Mouse (Mus musculus): ENCODE results near the gene Iba57. TPM values are rescaled to one million over a fixed set of nuclear protein-coding genes. Genes with fewer than 3 reads are reported as not detected.
"Not testable (repeated sequence)": the region's sequence is repeated elsewhere in the genome, so short reads cannot be mapped to it uniquely, and the experiment has no call there.

The Iba57 gene
- total RNA-seq (2021) = 18.3 and 19.4 TPM in 2 replicates
- long read RNA-seq, experiment 1, full-length matches to known transcripts = 2 of 4 reads
- long read RNA-seq, experiment 1, partial matches to known transcripts = 0 of 4 reads
- long read RNA-seq, experiment 1, other reads (novel, unspliced or antisense) = 2 of 4 reads
- long read RNA-seq, experiment 2, full-length matches to known transcripts = 1 of 8 reads
- long read RNA-seq, experiment 2, partial matches to known transcripts = 1 of 8 reads
- long read RNA-seq, experiment 2, other reads (novel, unspliced or antisense) = 6 of 8 reads

DNA sequence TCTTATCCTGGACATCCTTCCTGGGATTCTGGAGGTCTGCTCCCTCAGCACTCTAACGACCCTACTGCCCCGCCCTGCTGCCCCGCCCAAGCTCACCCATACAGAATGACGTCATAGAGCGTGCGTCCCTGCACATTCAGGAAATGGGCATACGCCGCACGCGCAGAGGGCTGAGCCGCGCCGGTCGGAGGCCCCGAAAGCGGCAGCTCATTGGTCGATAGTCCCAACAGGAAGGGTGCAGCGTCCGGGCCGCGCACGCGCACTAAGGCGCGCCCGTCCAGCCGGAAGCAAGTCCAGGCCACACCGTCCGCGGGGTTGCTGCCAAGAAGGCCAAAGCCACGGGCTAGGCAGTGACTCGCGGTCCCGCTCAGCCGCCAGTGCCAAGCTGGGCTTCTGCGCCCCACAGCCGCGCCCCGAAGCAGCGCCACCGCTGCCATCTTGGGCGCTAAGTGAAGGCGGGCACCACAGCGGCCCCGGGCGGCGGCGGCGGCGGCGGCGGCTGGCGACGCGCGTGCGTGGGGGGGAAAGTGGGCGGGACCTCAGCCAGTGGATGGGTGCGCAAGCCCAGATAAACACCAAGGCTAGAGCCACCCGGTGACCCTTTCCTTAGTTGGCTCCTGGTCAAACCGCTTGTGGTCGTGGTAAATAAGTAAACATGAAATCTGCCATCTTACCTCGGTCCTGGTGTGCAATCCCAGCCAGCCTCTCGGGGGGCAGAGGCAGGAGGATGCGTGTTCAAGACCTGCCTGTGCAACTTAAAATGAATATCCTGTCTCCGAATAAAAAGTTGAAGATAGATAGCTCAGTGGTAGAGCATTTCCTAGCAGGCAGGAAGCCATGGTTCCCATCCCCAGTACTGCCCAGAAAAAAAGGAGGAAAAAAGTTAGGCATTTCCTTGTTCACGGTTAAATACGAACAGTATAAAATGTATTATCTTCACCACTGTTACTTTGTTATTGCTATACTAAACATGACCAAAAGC lies at the start of gene Iba57:
Iba57 (minus strand) TSS at position 485 of the 982 bp plus-strand sequence.
- DNase-seq = peak; percentile 98

DNA sequence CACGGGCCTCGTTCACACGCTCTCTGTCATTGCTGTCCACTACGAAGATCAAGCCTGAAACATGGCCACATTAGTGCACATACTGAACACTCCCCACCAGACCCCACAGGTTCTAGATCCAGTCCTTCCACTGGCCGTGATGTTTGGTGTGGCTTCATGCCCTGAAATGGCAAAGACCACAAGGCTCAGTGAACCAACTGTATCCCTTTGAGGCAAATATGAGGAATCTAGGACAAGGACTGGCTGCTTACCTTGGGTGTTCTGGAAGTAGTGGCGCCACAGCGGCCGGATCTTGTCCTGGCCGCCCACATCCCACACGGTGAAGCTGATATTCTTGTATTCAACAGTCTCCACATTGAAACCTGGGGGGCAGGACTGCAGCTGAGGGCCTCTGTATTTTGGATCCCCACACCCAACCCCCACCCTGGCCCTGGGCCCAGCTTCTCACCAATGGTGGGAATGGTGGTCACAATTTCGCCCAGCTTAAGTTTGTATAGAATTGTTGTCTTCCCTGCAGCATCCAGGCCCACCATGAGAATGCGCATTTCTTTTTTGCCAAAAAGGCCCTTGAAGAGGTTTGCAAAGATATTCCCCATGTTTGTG lies 49.5 kb upstream of the Iba57 start:
- DNase-seq = no peak

GRCm38 (mm10) chr11:59212320-59212719 lies 48.8 kb upstream of the Iba57 start:
- DNase-seq = not testable (repeated sequence)

DNA sequence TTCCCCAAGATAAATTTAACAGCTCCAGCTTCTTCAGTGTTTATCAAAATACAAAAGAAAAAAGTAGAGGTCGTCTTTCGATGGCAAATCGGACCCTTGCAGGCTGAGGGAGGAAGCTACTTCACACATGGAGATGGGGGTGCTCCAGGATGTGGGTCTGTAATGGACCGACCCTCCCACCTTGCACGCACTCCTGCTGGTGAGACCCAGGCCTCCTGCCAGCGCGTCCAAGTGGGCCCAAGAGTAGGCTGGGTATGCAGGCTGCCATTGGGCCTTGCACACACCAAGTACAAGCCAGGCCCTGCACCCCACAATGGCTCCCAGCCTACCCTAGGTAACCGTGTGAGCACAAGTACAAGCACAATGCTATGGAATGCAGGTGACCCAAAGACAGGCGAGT lies 48.0 kb upstream of the Iba57 start:
- DNase-seq = not testable (repeated sequence)

- no peak for DNase-seq
These were observed 46.5 kb upstream of the Iba57 start for GRCm38 (mm10) chr11:59210020-59210419.

GRCm38 (mm10) chr11:59209580-59209979 lies 46.0 kb upstream of the Iba57 start:
- DNase-seq = peak; percentile 54

DNA sequence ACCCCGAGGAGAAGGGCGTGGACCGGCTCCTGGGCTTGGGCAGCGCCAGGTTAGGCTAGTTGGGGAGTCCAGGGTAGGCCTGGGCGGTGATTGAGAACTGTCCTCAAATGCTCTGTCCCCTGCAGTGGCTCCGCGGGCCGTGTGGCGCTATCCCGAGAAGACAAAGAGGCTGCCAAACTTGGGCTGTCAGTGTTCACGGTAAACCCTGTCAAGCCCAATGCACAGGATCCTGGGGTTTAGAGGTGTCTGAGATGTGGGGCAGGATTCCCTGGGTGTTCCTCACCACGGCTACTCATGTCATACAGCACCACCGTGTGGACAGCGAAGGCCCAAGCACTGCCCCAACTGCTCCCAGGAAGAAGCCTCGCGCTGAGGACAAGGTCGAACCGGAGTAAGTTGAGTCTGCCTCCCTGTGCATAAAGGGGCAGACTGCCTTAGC lies 45.5 kb upstream of the Iba57 start:
- peak; percentile 89 for DNase-seq

DNA sequence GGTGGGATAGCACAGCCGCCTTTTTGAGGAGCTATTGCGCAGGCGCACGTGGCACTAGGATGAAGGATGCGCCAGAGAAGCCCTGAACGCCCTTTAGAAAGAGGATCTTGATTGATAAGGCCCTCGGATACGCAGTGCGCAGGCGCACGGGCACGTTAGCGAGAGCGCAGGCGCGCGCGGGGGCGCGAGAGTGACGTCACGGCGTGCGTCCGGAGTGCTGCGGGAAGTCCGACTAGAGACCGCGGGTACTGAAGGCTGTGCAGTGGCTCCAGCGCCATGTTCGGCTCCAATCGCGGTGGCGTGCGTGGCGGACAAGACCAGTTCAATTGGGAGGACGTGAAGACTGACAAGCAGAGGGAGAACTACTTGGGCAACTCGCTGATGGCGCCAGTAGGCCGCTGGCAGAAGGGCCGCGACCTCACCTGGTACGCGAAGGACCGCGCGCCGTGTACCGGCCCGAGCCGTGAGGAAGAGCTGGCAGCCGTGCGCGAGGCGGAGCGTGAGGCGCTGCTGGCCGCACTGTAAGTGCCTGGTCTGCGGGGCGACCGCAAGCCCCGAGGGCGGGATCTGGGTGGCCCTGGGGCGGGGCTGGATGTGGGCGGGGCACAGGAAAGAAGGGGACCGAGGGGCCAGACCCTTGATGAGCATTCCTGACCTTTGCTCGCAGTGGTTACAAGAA lies 44.8 kb upstream of the Iba57 start, which contains the start of gene 2310033P09Rik:
2310033P09Rik (plus strand) TSS at position 169 of the 679 bp plus-strand sequence.
- peak; percentile 96 for DNase-seq

- peak; percentile 98 for DNase-seq
These were observed 38.8 kb upstream of the Iba57 start, which contains the start of gene Mrpl55 for GRCm38 (mm10) chr11:59202081-59202995. Gene Mrpl55 (plus strand): TSS chr11:59202486.

DNA sequence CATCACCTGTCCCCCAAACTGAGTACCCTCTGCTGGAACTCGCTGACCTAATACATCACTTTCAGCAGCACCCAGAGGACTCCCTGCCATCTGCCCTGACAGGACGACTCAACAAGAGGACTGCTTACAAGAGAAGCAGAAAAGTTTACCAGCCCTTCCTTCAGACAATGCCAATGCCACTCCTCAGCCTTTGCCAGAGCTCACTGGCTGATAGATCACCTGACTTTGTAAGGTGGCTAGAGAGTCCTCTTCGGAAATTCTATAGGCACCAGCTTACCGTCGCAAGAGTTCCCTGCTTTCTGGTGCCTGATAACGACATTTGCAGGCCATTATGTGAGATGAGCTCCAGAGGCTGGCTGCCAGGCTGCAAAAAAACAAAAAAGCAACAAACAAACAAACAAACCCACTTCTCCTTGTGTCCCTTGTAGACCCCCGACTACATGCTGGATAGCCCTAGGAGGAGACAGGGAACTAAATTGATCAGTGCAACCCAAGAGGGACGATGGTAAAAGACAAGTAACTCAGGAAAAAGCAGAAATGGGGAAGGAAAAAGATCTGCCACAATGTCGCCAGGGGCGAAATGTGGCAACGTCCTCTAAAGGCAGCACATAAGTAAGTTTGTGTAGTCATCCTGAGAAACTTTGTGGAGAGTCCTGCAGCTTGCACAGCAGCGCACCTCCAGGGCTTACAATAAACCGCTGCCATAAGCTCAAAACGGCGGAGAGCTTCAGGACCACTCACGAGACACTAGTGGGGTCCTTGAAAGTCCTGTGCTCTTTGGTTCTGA lies 37.9 kb upstream of the Iba57 start:
- DNase-seq = no peak

DNA sequence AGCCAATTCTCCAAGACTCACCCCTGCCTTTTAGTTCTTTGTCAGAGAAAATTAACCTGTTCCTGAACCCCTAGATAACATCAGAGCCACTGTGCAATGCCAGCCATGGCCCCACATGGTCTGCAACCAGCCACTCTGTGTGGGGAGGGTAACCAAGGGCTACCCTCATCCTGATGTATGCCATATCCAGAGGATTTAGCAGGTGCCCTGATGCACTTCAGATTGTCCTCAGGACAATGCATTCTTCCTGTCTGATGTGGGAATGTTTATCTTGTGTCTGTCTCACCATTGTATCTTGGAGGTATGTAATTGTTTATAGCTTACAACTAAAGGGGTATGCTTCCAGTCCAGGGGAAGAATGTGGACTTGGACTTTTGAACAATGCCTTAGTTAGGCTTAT lies 32.7 kb upstream of the Iba57 start:
- no peak for DNase-seq

DNA sequence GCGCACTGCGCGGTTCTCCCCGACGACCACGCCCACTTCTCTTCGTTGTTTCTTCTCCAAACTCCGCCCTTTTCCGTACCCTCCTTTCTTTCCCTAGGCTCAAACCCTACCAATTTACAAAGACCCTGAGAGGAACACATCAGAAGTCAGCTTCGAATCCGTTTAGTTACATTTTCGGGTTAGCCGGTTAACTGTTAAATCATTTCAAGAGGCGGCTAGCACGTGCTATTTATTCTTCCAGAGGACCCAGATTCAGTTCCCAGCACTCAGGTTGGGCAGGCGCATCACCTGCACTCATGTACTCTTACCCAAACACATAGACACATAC lies 28.5 kb upstream of the Iba57 start, which contains the start of gene Guk1:
Guk1 (minus strand) TSS at position 154 of the 328 bp plus-strand sequence.
- no peak for DNase-seq

DNA sequence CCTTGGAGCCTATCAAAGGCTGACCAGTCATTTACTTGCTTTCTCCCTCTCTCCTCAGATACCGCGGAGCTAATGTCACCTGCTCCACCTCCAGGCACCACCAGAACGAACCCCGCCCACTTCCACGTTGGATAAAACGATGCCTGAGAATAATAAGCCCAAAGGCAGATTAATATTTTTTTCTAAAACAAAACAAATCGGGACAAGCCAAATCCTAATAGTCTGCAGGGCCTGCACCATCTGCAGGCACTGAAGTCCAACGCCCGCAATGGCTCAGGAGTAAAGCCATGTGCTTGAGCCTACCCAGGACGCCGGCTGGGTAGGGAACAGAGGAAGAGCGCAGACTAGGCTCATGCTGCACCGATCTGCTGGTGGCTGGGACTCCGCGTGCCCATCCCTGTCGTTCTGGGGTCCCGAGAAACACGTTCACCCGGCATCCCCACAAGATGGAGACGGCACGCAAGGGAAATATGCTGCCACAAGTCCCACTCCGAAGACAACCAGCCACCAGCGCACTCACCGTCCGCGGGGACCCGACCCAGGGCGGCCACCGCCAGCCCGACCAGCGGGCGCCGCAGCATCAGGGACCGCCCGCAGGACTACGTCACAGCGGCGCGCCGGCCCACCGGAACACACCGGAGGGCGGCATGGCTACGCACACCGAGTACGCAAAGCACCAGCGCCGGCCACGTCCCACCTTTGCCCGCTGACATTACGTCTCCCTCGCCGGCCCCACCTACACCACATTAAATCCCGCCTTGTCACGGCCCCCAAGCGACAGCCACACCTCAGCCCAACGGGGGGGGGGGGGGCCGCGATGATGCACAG lies 27.9 kb upstream of the Iba57 start:
- DNase-seq = peak; percentile 95

GRCm38 (mm10) chr11:59187706-59188105 lies 24.2 kb upstream of the Iba57 start:
- no peak for DNase-seq

DNA sequence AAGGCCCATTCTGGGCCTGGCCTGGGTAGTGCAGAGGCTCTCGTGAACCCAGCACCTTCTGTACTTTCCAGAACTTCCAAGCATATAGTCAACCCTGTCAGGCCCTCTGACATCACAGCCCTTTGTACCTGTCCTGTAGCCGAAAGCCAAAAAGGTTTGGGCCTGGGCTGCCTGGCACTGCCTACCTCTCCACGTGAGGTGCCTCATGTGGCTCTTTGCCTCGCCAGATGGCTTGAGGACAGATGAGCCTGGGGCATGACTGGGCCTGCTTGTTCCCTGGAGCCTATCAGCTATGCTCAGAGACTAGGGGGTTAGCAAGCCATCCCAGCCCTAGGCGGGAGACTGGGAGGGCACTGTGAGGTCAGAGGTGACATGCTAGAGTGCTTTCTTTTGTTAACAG lies 22.0 kb upstream of the Iba57 start:
- DNase-seq = no peak

DNA sequence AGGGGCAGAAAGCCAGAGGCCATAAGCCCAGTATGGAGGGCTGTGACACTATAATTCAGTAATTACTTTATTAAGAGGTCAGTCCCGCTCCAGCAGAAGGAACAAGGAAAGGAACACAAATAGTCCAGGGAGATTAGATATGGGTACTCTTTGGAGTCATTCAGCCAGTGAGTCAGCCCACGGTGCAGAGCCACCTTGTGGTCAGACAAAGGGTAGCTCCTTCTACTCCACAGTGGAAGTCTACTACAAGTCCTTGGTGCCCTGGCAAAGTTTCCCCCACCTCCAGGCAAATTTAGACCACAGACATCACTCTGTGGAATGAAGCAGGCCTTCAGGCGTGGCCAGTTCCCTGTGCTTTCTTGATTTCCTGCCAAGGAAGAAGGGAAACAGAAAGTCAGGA lies 20.3 kb upstream of the Iba57 start:
- DNase-seq = peak; percentile 76

DNA sequence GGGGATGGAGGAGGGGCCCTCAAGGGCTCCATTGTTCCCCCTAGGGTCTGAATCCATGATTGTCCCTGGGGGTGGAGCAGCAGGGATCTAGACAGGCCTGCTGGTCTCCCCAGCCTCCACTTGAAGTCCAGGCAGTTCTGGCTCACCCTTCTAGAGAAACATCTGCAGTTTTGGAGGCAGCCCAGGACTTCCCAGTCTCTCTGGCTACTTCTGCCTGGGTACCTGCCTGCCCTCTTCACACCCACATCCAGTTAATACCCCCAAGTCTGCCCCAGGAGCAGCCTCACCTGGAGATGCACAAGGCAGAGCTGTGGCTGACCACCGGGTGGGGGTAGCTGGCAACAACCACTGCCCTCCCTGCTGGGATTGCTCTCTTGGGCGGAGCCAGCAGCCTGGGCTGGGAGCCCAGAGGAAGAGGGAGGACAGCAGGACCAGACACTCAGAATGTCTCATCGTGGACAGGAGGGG lies 19.4 kb upstream of the Iba57 start, which contains the start of gene Gjc2:
Gjc2 (minus strand) TSS at position 350 of the 468 bp plus-strand sequence.
- DNase-seq = peak; percentile 78

- DNase-seq = no peak
These were observed 13.4 kb upstream of the Iba57 start for GRCm38 (mm10) chr11:59176921-59177320.

DNA sequence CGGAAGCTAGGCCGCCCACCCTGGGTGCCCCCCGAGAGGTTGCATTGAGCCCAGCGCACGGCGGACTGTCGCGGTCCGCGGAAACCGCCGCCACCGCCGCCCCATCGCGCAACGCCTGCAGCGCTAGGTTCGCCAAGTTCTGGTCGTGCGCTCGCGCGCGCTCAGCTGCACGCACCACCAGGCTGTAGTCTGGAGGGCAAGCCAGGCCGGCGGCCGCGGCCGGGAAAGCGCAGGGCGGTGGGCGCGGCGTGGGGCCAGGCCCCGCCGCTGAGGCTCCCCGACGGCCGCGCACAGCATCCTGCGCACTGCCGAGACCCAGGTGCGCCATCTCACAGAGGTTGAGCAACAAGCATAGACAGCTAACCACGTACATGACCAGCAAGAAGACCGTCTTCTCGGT lies 12.9 kb upstream of the Iba57 start:
- DNase-seq = no peak
